Mouse (Mus musculus) midbrain, embryonic 15.5 days (tissue): ENCODE data around the gene Psmg1. TPM values are rescaled to one million over a fixed set of nuclear protein-coding genes. Genes with fewer than 3 reads are reported as not detected.
"Not testable (repeated sequence)": the region's sequence is repeated elsewhere in the genome, so short reads cannot be mapped to it uniquely, and the experiment has no call there.

Source experiments
- ATAC-seq: fragments of 200-750 bp; cut with Nextera tagmentation; replicated peaks from 2 replicates; pipeline ENCODE4 v1.8.0; 2017; ENCODE audit warnings: moderate TSS enrichment
- H3K27ac ChIP-seq: fragments of 300-500 bp; sonication (generic); 2 replicates; pipeline ENCODE4 v1.5.1; 2015; ENCODE audit warnings: mild to moderate bottlenecking, inconsistent platforms
- H3K27me3 ChIP-seq: fragments of 300-500 bp; sonication (generic); replicated peaks from 2 replicates; pipeline ENCODE4 v1.6.1; 2015; ENCODE audit warnings: inconsistent platforms
- H3K36me3 ChIP-seq: fragments of 300-500 bp; sonication (generic); replicated peaks from 2 replicates; pipeline ENCODE4 v1.6.1; 2015; ENCODE audit warnings: inconsistent platforms
- H3K4me1 ChIP-seq: fragments of 300-500 bp; sonication (generic); 2 replicates; pipeline ENCODE4 v1.6.1; 2015; ENCODE audit warnings: inconsistent platforms
- H3K4me2 ChIP-seq: fragments of 300-500 bp; sonication (generic); 2 replicates; pipeline ENCODE4 v1.6.1; 2015; ENCODE audit warnings: inconsistent platforms, mild to moderate bottlenecking, moderate library complexity
- H3K4me3 ChIP-seq: fragments of 300-500 bp; sonication (generic); 2 replicates; pipeline ENCODE4 v1.5.1; 2015; ENCODE audit warnings: mild to moderate bottlenecking, inconsistent platforms
- H3K9ac ChIP-seq: fragments of 300-500 bp; sonication (generic); 2 replicates; pipeline ENCODE4 v1.6.1; 2015; ENCODE audit warnings: mild to moderate bottlenecking, inconsistent platforms
- H3K9me3 ChIP-seq: fragments of 300-500 bp; sonication (generic); 2 replicates; pipeline ENCODE4 v1.6.1; 2016; ENCODE audit warnings: inconsistent platforms
- WGBS: fragments of 180-500 bp; shearing (Covaris S2); methylation state at CpG from one replicate; pipeline ENCODE4 v1.1.7; 2015; ENCODE audit warnings: mixed read lengths; 5-methylcytosine and 5-hydroxymethylcytosine counted together
- polyA plus RNA-seq: library from polyadenylated mRNA; unstranded; fragments of >200 nt; fragmentation: Nextera tagmentation; extraction: Ambion mirVana; gene quantifications from 2 replicates; pipeline ENCODE4 v1.2.1, GENCODE M21; 2015

Psmg1 gene
- polyA plus RNA-seq, result 62.0 and 70.2 TPM in 2 replicates

DNA sequence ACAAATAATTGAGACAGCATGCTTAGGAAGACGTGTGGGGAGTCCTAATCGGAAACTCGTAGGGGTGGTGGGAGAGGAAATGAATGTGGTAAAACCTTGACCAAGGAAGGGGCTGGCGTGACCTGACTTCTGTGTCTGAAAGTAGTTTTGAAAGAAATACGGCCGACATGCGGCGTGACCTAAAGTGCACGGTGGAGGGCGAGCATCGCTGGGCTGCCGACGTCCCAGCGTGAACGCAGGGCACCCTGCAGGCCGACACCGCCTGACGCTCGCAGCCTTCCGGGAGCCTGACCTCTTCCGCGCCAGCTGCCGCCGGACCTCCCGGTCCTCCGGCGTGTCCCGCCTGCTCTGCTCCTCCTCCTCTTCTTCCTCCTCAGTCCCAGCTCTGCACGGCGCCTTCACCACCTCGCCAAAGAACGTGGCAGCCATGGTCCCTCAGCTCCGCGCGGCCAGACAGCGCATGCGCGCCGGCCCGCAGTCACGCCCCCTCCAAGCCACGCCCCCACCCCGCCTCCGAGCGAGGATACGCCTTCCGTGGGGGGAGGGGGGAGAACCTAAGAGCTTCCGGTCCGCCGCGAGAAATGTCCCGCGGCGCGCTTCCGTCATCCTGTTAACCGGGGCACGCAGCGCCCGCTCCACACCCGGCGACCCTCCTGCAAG lies at the start of gene Psmg1:
Psmg1 (minus strand) TSS at position 499 of the 660 bp plus-strand sequence.
- H3K9ac ChIP-seq, result peak within 1 kb of the TSS; percentile 68
- H3K9me3 ChIP-seq, result no peaks in the 10 kb centered on the region
- H3K27me3 ChIP-seq, result no peaks in the 10 kb centered on the region
- under 1% methylated on average over 62 of the region's 62 CpGs for WGBS
- peak within 1 kb of the TSS; percentile 56 for H3K4me3 ChIP-seq
- H3K27ac ChIP-seq, result peak within 1 kb of the TSS; percentile 84
- 0 out of 2 replicates have a peak, but pooled peaks cover 7% of the 10 kb centered on the region for H3K36me3 ChIP-seq
- peak; percentile 95 for ATAC-seq
- H3K4me2 ChIP-seq, result peak within 1 kb of the TSS; percentile 66
- H3K4me1 ChIP-seq, result peaks cover 17% of the 10 kb centered on the region

DNA sequence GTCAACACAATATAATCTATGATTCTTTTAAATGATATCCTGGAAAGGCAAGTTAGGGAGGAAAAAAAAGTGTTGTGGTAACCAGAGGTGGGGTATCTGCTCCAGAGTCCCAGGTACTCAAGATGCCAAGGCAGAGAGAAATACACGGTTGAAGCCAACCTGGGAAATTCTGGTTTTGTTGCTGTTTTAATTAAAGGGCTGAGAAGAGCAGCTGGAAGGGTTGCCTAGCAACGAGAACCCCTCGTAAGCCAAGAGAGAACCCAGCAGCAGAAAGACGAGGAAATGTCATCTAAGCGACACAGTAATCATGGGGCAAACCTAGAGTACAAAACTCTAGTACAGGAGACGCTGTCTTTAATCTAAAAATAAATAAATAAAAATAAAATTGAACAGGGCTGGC lies 48.8 kb upstream of the Psmg1 start:
- H3K4me2 ChIP-seq, result no peak overlapping the region
- H3K4me1 ChIP-seq, result no peaks in the 10 kb centered on the region
- H3K9me3 ChIP-seq, result no peaks in the 10 kb centered on the region
- ATAC-seq, result no peak
- H3K27ac ChIP-seq, result no peak overlapping the region
- 45% methylated on average over 6 of the region's 6 CpGs for WGBS
- no peak overlapping the region for H3K4me3 ChIP-seq
- H3K27me3 ChIP-seq, result no peaks in the 10 kb centered on the region
- peaks cover 77% of the 10 kb centered on the region for H3K36me3 ChIP-seq
- no peak overlapping the region for H3K9ac ChIP-seq

DNA sequence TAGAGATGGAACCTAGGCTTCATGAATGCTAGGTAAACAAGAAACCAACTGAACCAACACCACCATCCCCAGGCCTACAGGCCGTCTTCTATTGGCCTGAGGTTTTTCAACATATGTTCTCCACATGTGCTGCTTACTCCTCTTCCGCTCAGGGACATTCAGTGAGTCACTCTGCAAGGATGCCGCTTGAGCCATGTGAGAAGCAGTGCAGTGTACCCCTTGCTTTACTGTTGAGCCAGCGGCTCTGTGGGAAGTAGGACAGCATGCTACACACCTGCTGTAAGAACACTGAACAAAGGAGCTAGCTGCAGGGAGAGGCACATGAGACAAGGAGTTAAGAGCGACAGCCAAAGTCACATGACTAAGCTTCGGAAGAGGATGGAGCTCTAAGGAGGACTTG lies 43.7 kb upstream of the Psmg1 start:
- no peaks in the 10 kb centered on the region for H3K27me3 ChIP-seq
- WGBS, result 96% methylated on average over 6 of the region's 6 CpGs
- no peaks in the 10 kb centered on the region for H3K4me1 ChIP-seq

DNA sequence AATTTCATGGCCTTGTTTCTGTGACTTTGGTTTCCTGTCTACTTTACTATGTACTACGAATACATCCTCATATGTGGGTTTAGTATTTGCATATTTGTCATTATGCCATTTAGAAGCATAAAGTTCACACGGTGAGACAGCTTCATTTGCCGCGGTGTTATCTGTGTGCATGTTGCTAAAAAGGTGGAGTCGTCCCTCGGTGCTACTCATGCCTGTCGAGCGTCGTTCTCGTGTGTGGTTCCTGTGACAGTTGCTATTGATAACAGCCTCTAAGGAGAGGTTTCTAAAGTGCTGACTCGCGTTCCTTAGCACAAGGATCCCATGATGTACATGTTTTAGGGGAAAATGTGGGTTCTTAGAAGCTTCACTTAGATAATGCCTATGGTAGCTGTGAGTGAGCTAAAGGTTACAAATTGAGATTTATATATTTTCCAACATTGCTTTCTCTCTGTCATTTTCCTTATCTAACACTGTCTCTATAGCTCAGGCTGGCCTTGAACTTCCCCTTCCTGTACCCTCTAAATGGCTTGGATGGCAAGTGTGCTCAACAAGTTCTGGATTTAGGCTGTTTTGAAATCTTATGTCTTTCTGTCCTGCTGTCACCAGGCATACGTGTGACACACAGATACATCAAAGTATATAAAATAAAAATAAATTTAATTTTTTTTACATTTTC lies 41.7 kb upstream of the Psmg1 start:
- H3K9me3 ChIP-seq, result no peaks in the 10 kb centered on the region
- no peak overlapping the region for H3K27ac ChIP-seq
- WGBS, result 92% methylated on average over 13 of the region's 13 CpGs
- H3K36me3 ChIP-seq, result peaks cover 70% of the 10 kb centered on the region
- no peak overlapping the region for H3K4me2 ChIP-seq
- H3K4me1 ChIP-seq, result no peaks in the 10 kb centered on the region
- ATAC-seq, result no peak
- no peaks in the 10 kb centered on the region for H3K27me3 ChIP-seq
- no peak overlapping the region for H3K9ac ChIP-seq
- H3K4me3 ChIP-seq, result no peak overlapping the region

More for the DNA sequence above, 43.7 kb upstream of the Psmg1 start:
- H3K4me3 ChIP-seq, result no peak overlapping the region
- no peak overlapping the region for H3K27ac ChIP-seq
- H3K9ac ChIP-seq, result no peak overlapping the region
- peaks cover 78% of the 10 kb centered on the region for H3K36me3 ChIP-seq
- ATAC-seq, result no peak
- H3K9me3 ChIP-seq, result no peaks in the 10 kb centered on the region
- no peak overlapping the region for H3K4me2 ChIP-seq

DNA sequence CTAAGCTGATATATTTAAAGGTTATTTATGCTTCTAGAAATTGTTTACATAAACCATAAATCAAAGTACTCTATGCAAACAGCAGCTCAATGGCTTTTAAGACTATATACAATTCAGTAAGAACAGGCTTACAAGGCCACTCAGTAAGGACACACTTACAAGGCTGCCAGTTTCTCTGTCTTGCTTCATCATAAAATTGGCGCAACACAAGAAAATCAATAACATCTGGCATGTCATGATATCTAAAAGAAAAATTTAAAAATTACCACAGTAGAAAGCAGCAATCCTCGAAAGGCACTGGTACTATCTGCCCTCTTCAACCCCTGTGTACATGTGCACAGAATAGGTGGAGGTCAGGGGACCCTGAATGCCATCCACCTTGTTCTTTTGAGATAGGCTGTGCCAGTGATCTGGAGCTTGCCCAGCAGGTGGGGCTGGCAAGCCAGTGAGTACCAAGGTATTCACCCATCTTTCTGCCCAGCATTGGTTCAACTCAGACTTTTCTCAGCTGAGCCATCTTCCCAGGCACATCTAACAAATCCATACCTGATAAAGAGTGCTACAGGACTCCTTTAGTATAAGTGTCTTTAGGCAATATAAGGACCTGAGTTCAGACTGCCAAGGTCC lies 39.8 kb upstream of the Psmg1 start:
- no peak overlapping the region for H3K9ac ChIP-seq
- WGBS, result 95% methylated on average over 2 of the region's 2 CpGs
- no peak overlapping the region for H3K27ac ChIP-seq
- H3K36me3 ChIP-seq, result peaks cover 67% of the 10 kb centered on the region
- ATAC-seq, result no peak
- no peaks in the 10 kb centered on the region for H3K9me3 ChIP-seq
- no peak overlapping the region for H3K4me2 ChIP-seq
- no peak overlapping the region for H3K4me3 ChIP-seq
- no peaks in the 10 kb centered on the region for H3K27me3 ChIP-seq
- H3K4me1 ChIP-seq, result no peaks in the 10 kb centered on the region

DNA sequence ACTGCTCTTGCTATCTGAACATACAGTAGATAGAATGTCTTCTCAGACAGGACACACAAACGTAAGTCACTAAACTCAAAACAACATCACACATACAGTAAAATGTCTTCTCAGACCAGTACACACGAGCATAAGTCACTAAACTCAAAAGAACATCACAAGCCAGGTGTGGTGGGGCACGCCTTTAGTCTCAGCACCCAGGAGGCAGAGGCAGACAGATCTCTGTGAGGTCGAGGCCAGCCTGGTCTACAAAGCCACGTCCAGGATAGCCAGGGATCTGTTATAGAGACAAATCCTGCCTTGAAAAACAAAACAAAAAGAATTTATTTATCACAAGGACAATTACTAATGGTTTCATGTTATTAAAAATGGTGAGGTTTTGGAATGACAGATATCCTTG lies 35.5 kb upstream of the Psmg1 start:
- Histone ChIP-seq H3K36me3 (peaks cover 46% of the 10 kb centered on the region), H3K9ac (no peak overlapping the region), H3K9me3 (no peaks in the 10 kb centered on the region), H3K4me2 (no peak overlapping the region), H3K4me3 (no peak overlapping the region), H3K4me1 (no peaks in the 10 kb centered on the region), H3K27ac (no peak overlapping the region), H3K27me3 (no peaks in the 10 kb centered on the region)
- WGBS, result 95% methylated on average over 5 of the region's 5 CpGs
- ATAC-seq, result no peak

DNA sequence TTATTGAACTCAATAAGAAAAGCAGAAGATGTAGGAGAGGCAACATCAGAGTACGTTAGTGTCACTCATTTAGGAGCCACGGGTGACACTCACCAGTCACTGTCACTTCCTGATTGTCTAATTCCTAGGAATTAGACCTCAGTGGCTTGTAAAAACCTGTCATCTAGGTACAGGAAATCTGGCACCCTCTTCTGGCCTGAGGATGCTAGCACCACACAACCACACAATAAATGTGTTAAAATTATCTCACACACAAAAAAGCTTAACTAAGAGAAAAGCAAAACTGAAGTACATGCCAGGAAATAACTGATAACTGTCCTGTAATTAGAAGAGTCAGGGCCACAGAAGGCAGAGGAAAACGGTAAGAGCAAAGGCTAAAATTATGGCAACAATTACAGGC lies 34.5 kb upstream of the Psmg1 start:
- Histone ChIP-seq H3K9ac (no peak overlapping the region), H3K4me2 (no peak overlapping the region), H3K9me3 (no peaks in the 10 kb centered on the region), H3K36me3 (peaks cover 46% of the 10 kb centered on the region), H3K27me3 (no peaks in the 10 kb centered on the region), H3K4me1 (no peaks in the 10 kb centered on the region), H3K4me3 (no peak overlapping the region), H3K27ac (no peak overlapping the region)
- ATAC-seq, result no peak
- WGBS, result 88% methylated on average over 3 of the region's 3 CpGs

DNA sequence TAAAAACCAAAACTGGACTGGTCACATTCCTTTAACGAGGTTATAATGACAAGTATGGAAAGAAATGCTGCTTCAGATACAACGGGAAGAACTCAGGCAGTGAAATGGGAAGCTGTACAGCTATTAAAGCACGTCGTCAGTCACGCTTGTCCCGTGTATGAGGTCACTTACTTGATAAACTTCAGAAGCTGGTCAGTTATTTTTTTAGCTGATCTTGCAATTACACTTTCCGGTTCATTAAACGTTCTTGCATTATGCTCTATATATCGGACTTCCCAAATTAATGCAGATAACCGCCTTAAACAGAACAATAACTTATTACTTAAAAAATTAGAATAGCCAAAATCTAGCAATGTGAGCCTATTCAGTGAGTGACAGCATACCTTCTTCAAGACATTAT lies 30.3 kb upstream of the Psmg1 start:
- peaks cover 55% of the 10 kb centered on the region for H3K36me3 ChIP-seq
- H3K4me2 ChIP-seq, result no peak overlapping the region
- no peaks in the 10 kb centered on the region for H3K27me3 ChIP-seq
- no peaks in the 10 kb centered on the region for H3K9me3 ChIP-seq
- 94% methylated on average over 10 of the region's 10 CpGs for WGBS
- no peak overlapping the region for H3K9ac ChIP-seq
- H3K4me3 ChIP-seq, result no peak overlapping the region
- ATAC-seq, result no peak
- no peak overlapping the region for H3K27ac ChIP-seq
- no peaks in the 10 kb centered on the region for H3K4me1 ChIP-seq

DNA sequence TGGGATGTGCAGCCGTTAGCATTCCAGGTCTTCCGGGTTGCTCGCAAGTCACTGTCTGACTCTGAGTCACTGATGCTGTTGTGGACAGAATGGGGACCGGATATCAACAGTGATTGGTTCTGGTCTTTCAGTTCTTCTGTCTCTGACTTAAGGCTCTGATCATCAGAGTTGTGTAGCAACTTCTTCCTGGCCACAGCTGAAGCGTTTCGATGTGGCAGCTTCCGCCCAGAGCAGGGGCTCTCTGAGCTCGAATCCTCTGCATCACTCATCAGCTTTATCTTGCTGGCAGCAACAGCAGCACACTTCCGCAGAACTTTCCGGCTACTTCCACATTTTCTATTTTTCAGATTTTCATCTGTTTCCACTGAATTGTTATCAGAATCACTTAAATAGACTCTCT lies 18.4 kb upstream of the Psmg1 start:
- H3K4me2 ChIP-seq, H3K4me1 ChIP-seq, H3K27ac ChIP-seq, H3K4me3 ChIP-seq, H3K9ac ChIP-seq, H3K27me3 ChIP-seq, ATAC-seq, H3K9me3 ChIP-seq: not testable (repeated sequence)
- no CpG with 5 or more reads among the region's 10 CpGs for WGBS
- peaks cover 18% of the 10 kb centered on the region for H3K36me3 ChIP-seq

DNA sequence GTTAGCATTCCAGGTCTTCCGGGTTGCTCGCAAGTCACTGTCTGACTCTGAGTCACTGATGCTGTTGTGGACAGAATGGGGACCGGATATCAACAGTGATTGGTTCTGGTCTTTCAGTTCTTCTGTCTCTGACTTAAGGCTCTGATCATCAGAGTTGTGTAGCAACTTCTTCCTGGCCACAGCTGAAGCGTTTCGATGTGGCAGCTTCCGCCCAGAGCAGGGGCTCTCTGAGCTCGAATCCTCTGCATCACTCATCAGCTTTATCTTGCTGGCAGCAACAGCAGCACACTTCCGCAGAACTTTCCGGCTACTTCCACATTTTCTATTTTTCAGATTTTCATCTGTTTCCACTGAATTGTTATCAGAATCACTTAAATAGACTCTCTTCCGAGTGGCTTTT lies 13.5 kb upstream of the Psmg1 start:
- not testable (repeated sequence) for H3K4me2 ChIP-seq, H3K4me3 ChIP-seq, ATAC-seq, H3K27ac ChIP-seq, H3K4me1 ChIP-seq, H3K9me3 ChIP-seq, H3K27me3 ChIP-seq, H3K9ac ChIP-seq
- H3K36me3 ChIP-seq, result peaks cover 24% of the 10 kb centered on the region
- no CpG with 5 or more reads among the region's 10 CpGs for whole genome bisulfite sequencing

DNA sequence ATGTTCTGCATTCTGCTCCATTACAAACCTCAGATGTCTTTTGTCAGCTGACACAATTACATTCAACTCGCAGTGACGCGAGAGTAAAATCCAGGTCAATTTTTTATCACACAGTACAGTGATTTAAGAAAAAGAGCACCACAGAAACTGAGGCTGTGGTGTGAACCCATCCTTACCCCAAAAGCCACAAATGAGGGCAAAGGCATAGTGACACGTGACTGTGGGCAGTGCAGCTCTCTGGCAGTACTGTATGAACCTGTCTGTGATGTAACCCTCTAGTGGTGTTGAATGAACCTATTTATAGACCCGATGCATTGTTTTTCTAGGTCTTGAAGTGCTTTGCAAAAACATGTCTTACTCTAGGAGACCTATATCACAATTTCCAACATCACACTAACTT lies 8.5 kb upstream of the Psmg1 start:
- no peak for ATAC-seq
- 92% methylated on average over 5 of the region's 5 CpGs for WGBS
- H3K4me3 ChIP-seq, result no peak overlapping the region
- no peak overlapping the region for H3K4me2 ChIP-seq
- no peaks in the 10 kb centered on the region for H3K4me1 ChIP-seq
- H3K27ac ChIP-seq, result no peak overlapping the region
- no peaks in the 10 kb centered on the region for H3K27me3 ChIP-seq
- H3K36me3 ChIP-seq, result peaks cover 14% of the 10 kb centered on the region
- H3K9me3 ChIP-seq, result no peaks in the 10 kb centered on the region
- no peak overlapping the region for H3K9ac ChIP-seq

DNA sequence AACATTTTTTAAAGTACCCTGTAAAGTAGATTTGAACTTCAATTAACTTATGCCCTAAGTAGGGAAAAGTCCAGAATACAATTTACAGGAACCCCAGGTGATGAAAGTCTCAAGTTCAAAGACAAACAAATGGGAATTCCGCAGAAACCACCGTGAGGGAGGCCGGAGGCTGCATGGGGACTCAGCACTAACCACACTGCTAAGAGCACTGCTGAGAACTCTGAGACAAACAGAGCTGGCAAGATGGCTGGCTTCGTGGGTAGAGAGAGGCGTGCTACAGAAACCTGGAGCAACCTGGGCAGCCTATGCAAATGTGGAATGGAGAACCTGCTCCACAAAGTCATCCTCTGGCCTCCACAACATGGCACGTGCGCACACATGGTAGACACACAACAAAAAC lies 5.4 kb upstream of the Psmg1 start:
- Histone ChIP-seq H3K27me3 (no peaks in the 10 kb centered on the region), H3K36me3 (peaks cover 7% of the 10 kb centered on the region; the same call in 1 of the 2 replicates), H3K4me2 (no peak overlapping the region), H3K9ac (no peak overlapping the region), H3K9me3 (no peaks in the 10 kb centered on the region), H3K27ac (no peak overlapping the region), H3K4me3 (no peak overlapping the region), H3K4me1 (peaks cover 8% of the 10 kb centered on the region)
- WGBS, result 88% methylated on average over 7 of the region's 7 CpGs
- ATAC-seq, result no peak
